Mouse (Mus musculus) CD4-positive, CD25-positive, alpha-beta regulatory T cell, adult 9 weeks (primary cell): ENCODE measurements around the gene Arhgap33. TPM values are rescaled to one million over a fixed set of nuclear protein-coding genes. Genes with fewer than 3 reads are reported as not detected.

Experiments used
- polyA plus RNA-seq: library from polyadenylated mRNA; unstranded; fragments of 100-300 nt; shearing (Covaris generic); gene quantifications from one replicate; pipeline ENCODE4 v1.2.1, GENCODE M21; 2017

Gene Arhgap33
- 1.8 TPM for polyA plus RNA-seq

DNA sequence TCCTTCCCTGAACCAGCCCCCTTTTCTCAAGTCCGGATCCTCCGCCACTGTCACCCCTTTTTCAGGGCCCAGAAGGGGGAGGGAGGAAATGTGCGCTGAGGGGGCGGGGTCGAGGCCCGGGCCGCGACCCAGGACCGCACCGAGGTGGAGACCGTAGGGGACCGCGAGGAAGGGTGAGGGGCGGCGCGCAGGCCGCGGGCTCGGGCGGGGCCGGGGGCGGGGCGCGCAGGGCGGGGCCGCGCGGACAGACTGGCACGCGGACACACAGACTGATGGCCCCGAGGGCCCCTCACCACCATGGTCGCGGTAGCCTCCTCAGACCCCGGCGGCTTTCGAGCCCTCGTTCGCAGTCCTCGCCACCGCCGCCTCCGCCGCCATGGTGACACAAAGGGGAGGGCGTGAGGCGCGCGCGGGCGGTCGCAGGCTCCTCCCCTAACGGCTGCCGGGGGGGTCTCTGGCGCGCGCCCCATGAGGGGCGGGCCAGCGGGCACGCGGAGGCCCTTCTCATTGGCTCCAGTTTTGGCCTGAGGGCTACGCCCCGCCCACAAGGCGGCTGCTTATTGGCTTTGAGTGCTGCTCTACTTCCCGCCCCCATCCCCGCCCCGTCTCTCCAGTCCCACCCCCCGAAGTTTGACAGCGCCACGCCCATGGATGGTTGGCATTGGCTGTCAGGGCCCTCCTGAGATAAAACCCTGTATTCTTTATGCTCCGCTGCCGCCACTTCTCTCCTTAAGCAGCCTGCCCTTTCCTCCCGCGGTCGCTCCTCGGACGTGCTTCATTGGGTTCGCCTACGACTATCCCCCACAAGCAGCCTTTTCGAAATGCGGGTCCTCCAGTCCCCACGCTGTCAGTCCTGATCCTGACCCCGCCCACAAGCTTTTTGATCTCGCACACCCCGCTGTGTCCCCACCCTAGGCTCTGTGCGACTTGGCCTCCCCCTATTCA is at the start of gene Arhgap33:
Gene Arhgap33, minus strand, starts transcription at position 428 of the 945 bp plus-strand sequence.

GRCm38 (mm10) chr7:30564970-30565571 is 30.2 kb upstream of the Arhgap33 start, which contains the start of gene Igflr1:
Gene Igflr1, plus strand, starts transcription at chr7:30565427.

DNA sequence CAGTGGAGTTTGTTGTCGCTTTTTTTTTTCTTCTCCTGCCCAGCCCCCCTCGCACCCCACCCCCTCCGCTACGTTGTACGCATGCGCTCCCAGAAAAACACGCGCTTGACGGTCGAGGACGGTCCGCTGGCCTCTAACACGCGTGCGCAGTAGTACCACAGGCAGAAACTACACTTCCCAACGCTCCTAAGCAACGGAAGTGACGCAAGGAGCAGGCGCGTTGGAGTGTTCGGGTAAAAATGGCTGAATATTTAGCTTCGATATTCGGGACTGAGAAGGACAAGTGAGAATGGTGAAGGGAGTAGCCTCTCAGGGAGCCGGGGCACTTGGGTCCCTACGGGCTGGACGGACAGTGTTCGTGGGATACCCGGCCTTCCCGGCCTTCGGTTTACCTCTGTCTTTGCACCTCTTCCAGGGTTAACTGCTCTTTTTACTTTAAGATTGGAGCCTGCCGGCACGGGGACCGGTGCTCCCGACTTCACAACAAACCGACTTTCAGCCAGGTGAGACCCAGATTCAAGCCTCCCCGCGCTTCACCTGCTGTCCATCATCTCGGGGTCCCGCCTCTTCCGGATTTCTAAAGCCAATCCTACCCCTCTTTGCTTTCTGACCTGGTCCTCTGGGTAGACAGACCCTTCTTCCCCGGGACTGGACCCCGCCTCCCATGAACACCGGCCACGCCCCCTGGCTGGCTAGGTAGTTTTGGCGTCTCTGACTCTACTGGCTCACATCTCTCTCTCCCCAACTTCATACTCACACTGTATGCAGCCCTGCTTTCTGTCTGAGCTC is 28.5 kb upstream of the Arhgap33 start, which contains the start of the genes U2af1l4, Gm49396 and Psenen:
Gene U2af1l4, plus strand, starts transcription at position 185 of the 789 bp plus-strand sequence.
Gene Gm49396, plus strand, starts transcription at position 228 of the 789 bp plus-strand sequence.
Gene Psenen, minus strand, starts transcription at position 511 of the 789 bp plus-strand sequence.

DNA sequence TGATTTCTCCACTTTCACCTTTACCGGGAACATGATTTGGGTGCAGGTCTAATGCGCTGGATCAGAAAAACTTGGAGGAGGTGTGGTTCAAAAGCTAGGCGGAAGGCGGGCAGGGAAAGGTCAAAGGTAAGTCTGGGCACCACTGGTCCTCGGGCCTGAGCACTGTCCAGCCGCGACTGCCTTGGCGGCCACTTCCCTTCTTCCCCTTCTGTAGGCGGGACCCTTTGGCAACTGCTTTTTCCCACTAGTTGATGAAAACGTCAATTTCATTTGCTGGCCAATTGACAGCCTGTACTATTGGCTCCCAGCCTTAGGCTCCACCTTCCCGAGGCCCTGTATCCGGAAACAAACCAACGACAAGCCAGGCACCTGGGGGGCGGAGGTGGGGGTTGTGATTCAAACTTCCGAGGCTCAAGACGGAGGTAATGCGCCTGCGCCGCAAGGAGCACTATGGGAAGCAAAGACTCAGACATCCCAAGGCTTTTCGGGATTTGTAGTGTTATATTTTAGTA is 24.6 kb upstream of the Arhgap33 start, which contains the start of gene Lin37:
Gene Lin37, minus strand, starts transcription at position 396 of the 512 bp plus-strand sequence.

GRCm38 (mm10) chr7:30552102-30553020 is 17.5 kb upstream of the Arhgap33 start, which contains the start of the genes Hspb6 and Proser3:
Gene Hspb6, plus strand, starts transcription at chr7:30552178.
Gene Proser3, minus strand, starts transcription at chr7:30552299.

DNA sequence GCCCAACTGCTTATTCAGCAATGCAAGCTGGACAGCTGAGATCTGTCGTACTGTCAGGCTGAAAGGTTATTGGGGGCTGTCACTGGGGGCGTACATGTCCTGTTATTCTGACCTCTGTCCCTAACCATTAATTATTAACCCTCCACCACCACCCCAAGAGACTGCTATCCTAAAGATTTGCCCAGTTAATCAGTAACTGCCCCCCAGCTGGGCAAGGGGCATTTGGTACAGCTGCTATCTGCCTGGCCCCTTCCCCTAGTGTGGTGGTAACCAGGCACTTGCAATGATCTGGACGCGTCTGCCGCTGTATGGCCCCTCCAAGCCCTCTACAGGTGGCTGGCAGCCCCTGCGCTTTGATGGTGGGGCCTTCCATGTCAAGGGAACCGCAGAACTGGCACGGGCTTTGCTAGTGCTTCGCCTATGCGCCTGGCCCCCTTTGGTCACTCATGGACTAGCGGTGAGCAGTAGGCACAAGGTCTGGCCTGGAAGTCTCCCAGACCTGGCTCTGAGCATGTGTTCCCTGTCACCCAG is 41.4 kb downstream of the Arhgap33 start, which contains the start of gene Prodh2:
Gene Prodh2, plus strand, starts transcription at position 222 of the 531 bp plus-strand sequence.

Other genes starting within 250 kb of the Arhgap33 start
- gene Clip3, start 243.3 kb downstream of the Arhgap33 start, polyA plus RNA-seq: 4.2 TPM
- 157 TPM for gene Alkbh6, start 226.3 kb downstream of the Arhgap33 start, polyA plus RNA-seq
- 13.5 TPM for gene Syne4, start 220.3 kb downstream of the Arhgap33 start, polyA plus RNA-seq
- not detected for gene E130208F15Rik, start 213.3 kb downstream of the Arhgap33 start, polyA plus RNA-seq
- gene Sdhaf1, start 211.2 kb downstream of the Arhgap33 start, polyA plus RNA-seq: 7.4 TPM
- not detected for gene Lrfn3, start 172.3 kb downstream of the Arhgap33 start, polyA plus RNA-seq
- gene Tyrobp, start 121.3 kb downstream of the Arhgap33 start, polyA plus RNA-seq: 7.0 TPM
- 514 TPM for gene Hcst, start 115.2 kb downstream of the Arhgap33 start, polyA plus RNA-seq
- gene Nfkbid, start 113.3 kb downstream of the Arhgap33 start, polyA plus RNA-seq: 102 TPM
- gene Aplp1, start 89.5 kb downstream of the Arhgap33 start, polyA plus RNA-seq: 3.1 TPM
- not detected for gene Kirrel2, start 77.4 kb downstream of the Arhgap33 start, polyA plus RNA-seq
- gene Nphs1, start 76.7 kb downstream of the Arhgap33 start, polyA plus RNA-seq: not detected
- gene Prodh2, start 41.4 kb downstream of the Arhgap33 start, polyA plus RNA-seq: not detected
- 5.2 TPM for gene Hspb6, start 17.1 kb upstream of the Arhgap33 start, polyA plus RNA-seq
- gene Proser3, start 17.2 kb upstream of the Arhgap33 start, polyA plus RNA-seq: 10.0 TPM
- 117 TPM for gene Lin37, start 24.8 kb upstream of the Arhgap33 start, polyA plus RNA-seq
- gene U2af1l4, start 28.2 kb upstream of the Arhgap33 start, polyA plus RNA-seq: 68.8 TPM
- 97.7 TPM for gene Gm49396, start 28.3 kb upstream of the Arhgap33 start, polyA plus RNA-seq
- 274 TPM for gene Psenen, start 28.6 kb upstream of the Arhgap33 start, polyA plus RNA-seq
- 171 TPM for gene Igflr1, start 30.4 kb upstream of the Arhgap33 start, polyA plus RNA-seq
- gene Kmt2b, start 53.7 kb upstream of the Arhgap33 start, polyA plus RNA-seq: 8.9 TPM
- 15.6 TPM for gene Zbtb32, start 63.8 kb upstream of the Arhgap33 start, polyA plus RNA-seq
- 0.65 TPM for gene Upk1a, start 77.8 kb upstream of the Arhgap33 start, polyA plus RNA-seq
- gene Cox6b1, start 91.1 kb upstream of the Arhgap33 start, polyA plus RNA-seq: 713 TPM
- not detected for gene Etv2, start 100.8 kb upstream of the Arhgap33 start, polyA plus RNA-seq
- 195 TPM for gene Rbm42, start 115.3 kb upstream of the Arhgap33 start, polyA plus RNA-seq
- gene Haus5, start 129.9 kb upstream of the Arhgap33 start, polyA plus RNA-seq: 40.4 TPM
- not detected for gene Pmis2, start 136.5 kb upstream of the Arhgap33 start, polyA plus RNA-seq
- not detected for gene 2200002J24Rik, start 163.9 kb upstream of the Arhgap33 start, polyA plus RNA-seq
- gene Atp4a, start 177.1 kb upstream of the Arhgap33 start, polyA plus RNA-seq: not detected
- 133 TPM for gene Tmem147, start 194.5 kb upstream of the Arhgap33 start, polyA plus RNA-seq
- gene Gapdhs, start 208.6 kb upstream of the Arhgap33 start, polyA plus RNA-seq: 0.63 TPM
- 1.1 TPM for gene Sbsn, start 216.4 kb upstream of the Arhgap33 start, polyA plus RNA-seq
- not detected for gene Dmkn, start 228.7 kb upstream of the Arhgap33 start, polyA plus RNA-seq